Mouse (Mus musculus): ENCODE data around the gene Zscan12. TPM values are rescaled to one million over a fixed set of nuclear protein-coding genes. Genes with fewer than 3 reads are reported as not detected.

Zscan12 gene
- total and polyA plus RNA-seq, 2 experiments from 2014 or later = 5.3 to 7.7 TPM

DNA sequence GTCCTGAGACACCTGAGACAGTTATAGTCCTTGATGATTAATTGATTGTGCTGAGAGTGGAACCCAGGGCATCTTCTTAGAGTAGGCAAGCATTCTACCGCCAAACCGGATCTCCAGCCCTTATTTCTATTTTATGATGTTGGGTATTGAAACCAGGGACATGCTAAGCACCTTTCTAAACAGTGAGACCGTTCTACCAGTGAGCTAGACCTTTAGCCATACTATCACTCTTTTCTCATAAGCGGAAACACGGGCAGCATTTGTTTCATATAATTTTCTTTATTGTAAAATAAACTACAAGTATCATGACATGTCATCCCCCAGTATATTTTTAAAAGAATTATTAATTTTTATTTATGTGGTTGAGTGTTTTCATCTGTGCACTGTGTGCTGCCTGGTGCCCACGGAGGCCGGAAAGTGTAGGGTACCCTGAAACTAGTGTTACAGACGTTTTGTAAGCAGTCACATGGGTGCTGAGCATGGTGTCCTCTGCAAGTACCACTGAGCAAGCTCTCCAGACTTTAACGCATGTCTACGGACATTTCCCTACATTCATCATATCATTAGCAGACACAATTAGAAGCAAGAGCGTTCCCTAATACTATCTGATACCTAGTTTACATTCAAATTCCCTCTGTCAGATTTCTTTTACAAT, 46.3 kb downstream of the Zscan12 start:
- WGBS = 54% methylated on average over 11 of the region's 11 CpGs

DNA sequence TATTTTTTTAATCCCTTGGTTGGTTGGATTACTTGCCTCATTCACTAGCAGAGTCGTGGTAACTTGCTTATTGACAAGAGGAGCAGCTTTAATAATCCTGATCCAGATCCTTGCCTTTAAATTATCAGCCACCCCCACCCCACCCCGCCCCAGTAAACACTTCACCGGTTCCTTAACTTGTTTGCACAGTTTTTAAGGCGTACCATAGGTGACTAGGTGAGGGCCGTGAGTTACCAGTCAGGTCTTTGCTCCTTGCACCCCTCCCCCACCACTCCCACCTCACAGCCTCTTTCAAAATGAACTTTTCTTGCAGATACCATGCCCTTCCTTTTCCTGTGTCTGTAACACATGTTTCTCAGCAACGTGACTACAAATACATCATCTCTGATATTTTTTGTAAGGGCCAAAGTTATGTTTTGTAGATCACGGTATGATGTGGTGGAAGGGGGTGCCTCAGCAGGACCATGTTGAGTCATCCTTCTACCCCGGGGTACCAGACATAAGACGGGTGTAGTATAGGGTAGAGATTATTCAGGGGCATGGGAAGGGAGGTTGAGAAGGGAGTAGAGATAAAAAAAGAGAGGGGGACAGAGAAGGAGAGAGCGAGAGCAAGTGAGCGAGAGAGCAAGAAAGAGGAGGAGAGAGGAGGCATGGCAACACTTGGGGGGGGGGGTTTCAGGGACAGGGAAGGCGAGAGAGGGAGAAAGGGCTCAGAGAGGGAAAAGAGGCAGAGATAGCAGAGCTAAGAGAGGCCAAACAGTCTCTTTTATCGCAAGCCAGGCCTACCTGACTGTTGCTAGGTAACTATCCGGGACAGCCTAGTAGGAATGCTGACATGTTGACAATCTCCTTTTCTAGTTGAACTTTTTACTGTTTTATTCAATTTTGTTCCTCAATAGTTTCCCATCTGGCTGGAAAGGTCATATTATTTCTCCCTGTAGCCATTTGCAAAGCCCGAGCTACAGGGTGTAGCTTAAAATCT, 51.9 kb downstream of the Zscan12 start:
- DNase-seq (ENCODE audit: low spot score) (no peak), ATAC-seq (no peak)
- WGBS = 66% methylated on average over 15 of the region's 15 CpGs
- Histone ChIP-seq H3K36me3 (ENCODE audit: insufficient read depth, low read length) (no peaks in the 10 kb centered on the region), H3K4me2 (ENCODE audit: low read depth, low read length) (no peak overlapping the region), H3K27ac (no peak overlapping the region), H3K9me3 (ENCODE audit: low read length) (no peaks in the 10 kb centered on the region), H3K4me1 (ENCODE audit: insufficient read depth, low read length) (no peaks in the 10 kb centered on the region), H3K4me3 (ENCODE audit: low read length) (no peak overlapping the region), H3K27me3 (ENCODE audit: insufficient read depth, low read length) (no peaks in the 10 kb centered on the region), H3K9ac (replicated peaks; ENCODE audit: low read length) (no peak overlapping the region)
- no peak for TF ChIP-seq CTCF (IDR thresholded peaks at IDR 0.05; ENCODE audit: low read depth)

More for the DNA sequence above, 46.3 kb downstream of the Zscan12 start:
- Histone ChIP-seq H3K9me3 (ENCODE audit: low read length) (no peaks in the 10 kb centered on the region), H3K27ac (peak overlapping the region; percentile 72; the same call in 1 of the 2 replicates), H3K36me3 (ENCODE audit: insufficient read depth, low read length) (no peaks in the 10 kb centered on the region), H3K4me3 (ENCODE audit: low read length) (peak overlapping the region; percentile 45), H3K27me3 (ENCODE audit: insufficient read depth, low read length) (no peaks in the 10 kb centered on the region), H3K9ac (replicated peaks; ENCODE audit: low read length) (peak overlapping the region; percentile 50), H3K4me1 (ENCODE audit: insufficient read depth, low read length) (no peaks in the 10 kb centered on the region), H3K4me2 (ENCODE audit: low read depth, low read length) (peak overlapping the region; percentile 61)
- no peak for TF ChIP-seq CTCF (IDR thresholded peaks at IDR 0.05; ENCODE audit: low read depth)
- DNase-seq (ENCODE audit: low spot score) (no peak), ATAC-seq (0 out of 2 replicates have a peak, but pooled peaks have one; percentile 22)

DNA sequence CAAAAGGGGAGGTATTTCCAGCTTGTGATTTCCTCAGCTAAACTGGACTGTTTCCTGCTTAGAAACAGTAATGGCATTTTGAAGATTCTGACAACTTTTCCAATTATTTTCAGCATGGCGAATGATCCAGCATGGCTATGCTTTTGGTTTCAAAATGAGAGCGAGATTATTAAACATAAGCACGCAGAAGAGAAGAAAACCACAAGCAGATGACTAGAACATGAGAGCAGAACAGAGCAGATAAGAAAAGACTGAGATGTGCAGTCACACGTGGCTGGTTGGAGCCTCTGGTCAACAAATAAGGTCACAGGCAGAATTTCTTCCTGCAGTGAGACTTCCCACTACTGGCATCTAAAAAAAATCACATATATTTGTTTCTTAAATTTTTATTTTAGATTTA, 52.6 kb downstream of the Zscan12 start:
- no peak overlapping the region for H3K9ac ChIP-seq (replicated peaks; ENCODE audit: low read length)
- H3K36me3 ChIP-seq (ENCODE audit: insufficient read depth, low read length) = no peaks in the 10 kb centered on the region
- WGBS = 79% methylated on average over 4 of the region's 4 CpGs
- ATAC-seq (no peak), DNase-seq (ENCODE audit: low spot score) (no peak)
- H3K4me2 ChIP-seq (ENCODE audit: low read depth, low read length) = no peak overlapping the region
- TF ChIP-seq CTCF (IDR thresholded peaks at IDR 0.05; ENCODE audit: low read depth) = no peak
- no peak overlapping the region for H3K4me3 ChIP-seq (ENCODE audit: low read length)
- no peaks in the 10 kb centered on the region for H3K4me1 ChIP-seq (ENCODE audit: insufficient read depth, low read length)
- no peak overlapping the region for H3K27ac ChIP-seq
- no peaks in the 10 kb centered on the region for H3K27me3 ChIP-seq (ENCODE audit: insufficient read depth, low read length)
- no peaks in the 10 kb centered on the region for H3K9me3 ChIP-seq (ENCODE audit: low read length)

DNA sequence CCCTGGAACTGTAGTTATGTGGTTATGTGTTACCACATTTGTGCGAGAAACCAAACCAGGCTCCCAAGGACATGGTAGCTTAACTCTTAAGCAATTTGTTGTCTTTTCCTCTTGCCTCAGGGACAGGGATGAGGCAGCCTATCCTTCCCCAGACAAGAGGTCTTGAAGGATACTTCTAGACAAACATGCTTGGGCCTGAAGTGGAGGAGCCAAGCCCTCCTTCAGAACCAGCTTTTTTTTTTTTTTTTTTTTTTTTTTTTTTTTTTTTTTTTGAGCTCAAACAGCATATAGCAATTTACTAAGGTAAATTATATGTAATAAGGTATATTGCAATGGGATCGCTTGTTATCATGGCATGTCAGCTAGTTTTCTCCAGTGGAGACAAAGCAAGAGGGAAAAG, 53.1 kb downstream of the Zscan12 start:
- no peak for TF ChIP-seq CTCF (IDR thresholded peaks at IDR 0.05; ENCODE audit: low read depth)
- no peak for DNase-seq (ENCODE audit: low spot score)
- no peak overlapping the region for H3K4me2 ChIP-seq (ENCODE audit: low read depth, low read length)
- H3K36me3 ChIP-seq (ENCODE audit: insufficient read depth, low read length) = no peaks in the 10 kb centered on the region
- no peak overlapping the region for H3K9ac ChIP-seq (replicated peaks; ENCODE audit: low read length)
- H3K27me3 ChIP-seq (ENCODE audit: insufficient read depth, low read length) = no peaks in the 10 kb centered on the region
- H3K9me3 ChIP-seq (ENCODE audit: low read length) = no peaks in the 10 kb centered on the region
- H3K4me1 ChIP-seq (ENCODE audit: insufficient read depth, low read length) = no peaks in the 10 kb centered on the region
- no peak for ATAC-seq
- no peak overlapping the region for H3K4me3 ChIP-seq (ENCODE audit: low read length)
- H3K27ac ChIP-seq = no peak overlapping the region
- 95% methylated on average over 2 of the region's 2 CpGs for WGBS

DNA sequence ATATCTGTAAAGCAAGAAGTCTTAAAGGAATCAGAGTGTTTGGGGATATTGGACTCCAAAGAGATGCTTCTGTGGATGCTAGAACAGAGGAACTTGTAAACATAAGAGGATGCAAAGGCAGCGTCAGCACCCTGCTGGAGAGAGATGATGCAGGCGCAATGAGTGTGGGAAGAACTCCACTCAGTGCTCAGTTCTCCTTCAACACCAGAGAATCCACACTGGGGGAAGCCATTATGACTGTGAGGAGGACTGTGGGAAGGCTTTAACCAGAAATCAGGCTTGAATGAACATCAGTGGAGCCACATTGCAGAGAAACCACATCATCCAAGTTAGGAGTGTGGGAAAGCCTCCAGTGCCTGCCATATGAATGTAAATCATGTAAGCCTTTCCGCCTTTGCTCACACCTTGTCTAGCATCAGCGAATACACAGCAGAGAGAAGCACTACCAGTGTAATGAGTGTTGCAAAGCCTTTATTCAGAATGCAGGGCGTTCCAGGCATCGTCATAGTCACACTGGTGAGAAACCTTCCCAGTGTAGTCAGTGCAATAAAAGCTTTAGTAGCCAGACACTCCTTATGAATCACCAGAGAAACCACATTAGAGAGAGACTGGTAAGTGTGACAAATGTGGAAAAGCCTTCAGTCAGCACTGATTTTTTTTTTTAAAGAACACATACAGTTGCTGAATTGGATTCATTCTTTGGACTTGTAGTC, 54.8 kb downstream of the Zscan12 start:
- DNase-seq (ENCODE audit: low spot score) = no peak
- no peaks in the 10 kb centered on the region for H3K27me3 ChIP-seq (ENCODE audit: insufficient read depth, low read length)
- no peak for ATAC-seq
- H3K4me3 ChIP-seq (ENCODE audit: low read length) = no peak overlapping the region
- H3K9me3 ChIP-seq (ENCODE audit: low read length) = no peaks in the 10 kb centered on the region
- no peak overlapping the region for H3K4me2 ChIP-seq (ENCODE audit: low read depth, low read length)
- no peaks in the 10 kb centered on the region for H3K36me3 ChIP-seq (ENCODE audit: insufficient read depth, low read length)
- H3K27ac ChIP-seq = no peak overlapping the region
- no peak for TF ChIP-seq CTCF (IDR thresholded peaks at IDR 0.05; ENCODE audit: low read depth)
- WGBS = 77% methylated on average over 6 of the region's 6 CpGs
- no peaks in the 10 kb centered on the region for H3K4me1 ChIP-seq (ENCODE audit: insufficient read depth, low read length)
- no peak overlapping the region for H3K9ac ChIP-seq (replicated peaks; ENCODE audit: low read length)

DNA sequence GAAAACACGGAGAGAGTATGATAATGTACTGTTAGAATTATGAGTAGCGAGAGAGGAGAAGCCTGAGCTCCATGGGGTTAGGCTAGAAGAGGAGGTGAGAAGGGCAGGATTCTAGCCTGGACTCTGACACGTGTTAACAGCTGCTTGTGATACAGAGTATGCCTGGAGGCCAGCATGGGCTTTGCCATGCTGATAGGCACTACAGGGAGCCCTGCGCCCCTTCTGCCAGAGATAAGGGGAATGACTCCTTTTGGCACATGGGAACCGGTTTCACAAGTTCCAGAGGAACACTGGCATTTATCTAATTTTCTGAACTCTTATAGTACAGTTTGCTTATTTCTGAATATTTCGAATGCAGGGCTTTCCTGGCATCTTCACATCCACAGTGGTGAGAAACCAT, 56.2 kb downstream of the Zscan12 start:
- Histone ChIP-seq H3K4me1 (ENCODE audit: insufficient read depth, low read length) (no peaks in the 10 kb centered on the region), H3K36me3 (ENCODE audit: insufficient read depth, low read length) (no peaks in the 10 kb centered on the region), H3K9me3 (ENCODE audit: low read length) (no peaks in the 10 kb centered on the region), H3K4me3 (ENCODE audit: low read length) (no peak overlapping the region), H3K27me3 (ENCODE audit: insufficient read depth, low read length) (no peaks in the 10 kb centered on the region), H3K27ac (no peak overlapping the region), H3K9ac (replicated peaks; ENCODE audit: low read length) (no peak overlapping the region), H3K4me2 (ENCODE audit: low read depth, low read length) (no peak overlapping the region)
- 65% methylated on average over 6 of the region's 6 CpGs for WGBS
- DNase-seq (ENCODE audit: low spot score) (no peak), ATAC-seq (no peak)
- TF ChIP-seq CTCF (IDR thresholded peaks at IDR 0.05; ENCODE audit: low read depth) = no peak

Small RNA genes within 50 kb of the gene (microRNA-seq; reads per million reads assigned to microRNA genes)
- gene Mir6942 = 0 to 0.53 reads per million in 2 experiments

Other genes starting within 250 kb of the Zscan12 start
- not detected in 2 replicates for gene Olfr263, start 233.2 kb upstream of the Zscan12 start, total RNA-seq (2014; rRNA removed)
- gene Olfr263, start 233.2 kb upstream of the Zscan12 start, polyA plus RNA-seq (2015; fragmentation: Nextera tagmentation; extraction: Ambion mirVana) = not detected in 2 replicates
- gene Olfr1368, start 217.0 kb upstream of the Zscan12 start, total RNA-seq (2014; rRNA removed) = not detected in 2 replicates
- not detected in 2 replicates for gene Olfr1368, start 217.0 kb upstream of the Zscan12 start, polyA plus RNA-seq (2015; fragmentation: Nextera tagmentation; extraction: Ambion mirVana)
- gene Trim27, start 183.4 kb upstream of the Zscan12 start, total RNA-seq (2014; rRNA removed) = 84.9 and 107 TPM in 2 replicates
- gene Trim27, start 183.4 kb upstream of the Zscan12 start, polyA plus RNA-seq (2015; fragmentation: Nextera tagmentation; extraction: Ambion mirVana) = 68.3 and 69.1 TPM in 2 replicates
- gene Gpx5, start 70.1 kb upstream of the Zscan12 start, total RNA-seq (2014; rRNA removed) = not detected in 2 replicates
- gene Gpx5, start 70.1 kb upstream of the Zscan12 start, polyA plus RNA-seq (2015; fragmentation: Nextera tagmentation; extraction: Ambion mirVana) = not detected in 2 replicates
- 0.32 and 0.84 TPM in 2 replicates for gene Gpx6, start 50.7 kb upstream of the Zscan12 start, total RNA-seq (2014; rRNA removed)
- gene Gpx6, start 50.7 kb upstream of the Zscan12 start, polyA plus RNA-seq (2015; fragmentation: Nextera tagmentation; extraction: Ambion mirVana) = 0.59 and 0.61 TPM in 2 replicates
- not detected in 2 replicates for gene Olfr1367, start 15.9 kb upstream of the Zscan12 start, total RNA-seq (2014; rRNA removed)
- gene Olfr1367, start 15.9 kb upstream of the Zscan12 start, polyA plus RNA-seq (2015; fragmentation: Nextera tagmentation; extraction: Ambion mirVana) = not detected in 2 replicates
- gene Zkscan3, start 39.9 kb downstream of the Zscan12 start, total RNA-seq (2014; rRNA removed) = 36.4 and 47.1 TPM in 2 replicates
- 45.9 and 48.2 TPM in 2 replicates for gene Zkscan3, start 39.9 kb downstream of the Zscan12 start, polyA plus RNA-seq (2015; fragmentation: Nextera tagmentation; extraction: Ambion mirVana)
- gene Pgbd1, start 78.2 kb downstream of the Zscan12 start, total RNA-seq (2014; rRNA removed) = 3.3 and 6.3 TPM in 2 replicates
- 2.0 and 2.1 TPM in 2 replicates for gene Pgbd1, start 78.2 kb downstream of the Zscan12 start, polyA plus RNA-seq (2015; fragmentation: Nextera tagmentation; extraction: Ambion mirVana)
- gene Zscan26, start 90.9 kb downstream of the Zscan12 start, total RNA-seq (2014; rRNA removed) = 18.8 and 18.9 TPM in 2 replicates
- gene Zscan26, start 90.9 kb downstream of the Zscan12 start, polyA plus RNA-seq (2015; fragmentation: Nextera tagmentation; extraction: Ambion mirVana) = 19.4 and 23.5 TPM in 2 replicates
- 0.86 and 1.1 TPM in 2 replicates for gene Nkapl, start 105.7 kb downstream of the Zscan12 start, total RNA-seq (2014; rRNA removed)
- 1.5 and 2.6 TPM in 2 replicates for gene Nkapl, start 105.7 kb downstream of the Zscan12 start, polyA plus RNA-seq (2015; fragmentation: Nextera tagmentation; extraction: Ambion mirVana)
- 6.0 and 6.2 TPM in 2 replicates for gene Zkscan4, start 116.1 kb downstream of the Zscan12 start, total RNA-seq (2014; rRNA removed)
- 5.1 and 5.6 TPM in 2 replicates for gene Zkscan4, start 116.1 kb downstream of the Zscan12 start, polyA plus RNA-seq (2015; fragmentation: Nextera tagmentation; extraction: Ambion mirVana)
- gene Gm10065, start 116.6 kb downstream of the Zscan12 start, total RNA-seq (2014; rRNA removed) = not detected in 2 replicates
- gene Gm10065, start 116.6 kb downstream of the Zscan12 start, polyA plus RNA-seq (2015; fragmentation: Nextera tagmentation; extraction: Ambion mirVana) = not detected in 2 replicates
- gene AK157302, start 132.4 kb downstream of the Zscan12 start, total RNA-seq (2014; rRNA removed) = 0.14 and 0.16 TPM in 2 replicates
- gene AK157302, start 132.4 kb downstream of the Zscan12 start, polyA plus RNA-seq (2015; fragmentation: Nextera tagmentation; extraction: Ambion mirVana) = 0.43 and 0.53 TPM in 2 replicates
- 20.4 and 83.2 TPM in 2 replicates for gene Gm11273, start 138.6 kb downstream of the Zscan12 start, total RNA-seq (2014; rRNA removed)
- 7.7 and 8.2 TPM in 2 replicates for gene Gm11273, start 138.6 kb downstream of the Zscan12 start, polyA plus RNA-seq (2015; fragmentation: Nextera tagmentation; extraction: Ambion mirVana)
- gene Zkscan8, start 168.3 kb downstream of the Zscan12 start, total RNA-seq (2014; rRNA removed) = 7.1 and 8.9 TPM in 2 replicates
- 2.7 and 2.8 TPM in 2 replicates for gene Zkscan8, start 168.3 kb downstream of the Zscan12 start, polyA plus RNA-seq (2015; fragmentation: Nextera tagmentation; extraction: Ambion mirVana)
- not detected in 2 replicates for gene Olfr1366, start 180.0 kb downstream of the Zscan12 start, total RNA-seq (2014; rRNA removed)
- 0.19 and 0.23 TPM in 2 replicates for gene Olfr1366, start 180.0 kb downstream of the Zscan12 start, polyA plus RNA-seq (2015; fragmentation: Nextera tagmentation; extraction: Ambion mirVana)
- gene Olfr1535, start 197.1 kb downstream of the Zscan12 start, total RNA-seq (2014; rRNA removed) = not detected in 2 replicates
- gene Olfr1535, start 197.1 kb downstream of the Zscan12 start, polyA plus RNA-seq (2015; fragmentation: Nextera tagmentation; extraction: Ambion mirVana) = 0.11 and 0.16 TPM in 2 replicates
- not detected in 2 replicates for gene Olfr1364, start 218.9 kb downstream of the Zscan12 start, total RNA-seq (2014; rRNA removed)
- gene Olfr1364, start 218.9 kb downstream of the Zscan12 start, polyA plus RNA-seq (2015; fragmentation: Nextera tagmentation; extraction: Ambion mirVana) = not detected in 2 replicates

Measured in hindbrain, postnatal 0 days (tissue).